Mouse (Mus musculus): ENCODE measurements around the gene Gm10320. TPM values are rescaled to one million over a fixed set of nuclear protein-coding genes. Genes with fewer than 3 reads are reported as not detected.

Gm10320 gene
- polyA plus RNA-seq, 1 experiment from 2014 or later = 0.87 TPM

DNA sequence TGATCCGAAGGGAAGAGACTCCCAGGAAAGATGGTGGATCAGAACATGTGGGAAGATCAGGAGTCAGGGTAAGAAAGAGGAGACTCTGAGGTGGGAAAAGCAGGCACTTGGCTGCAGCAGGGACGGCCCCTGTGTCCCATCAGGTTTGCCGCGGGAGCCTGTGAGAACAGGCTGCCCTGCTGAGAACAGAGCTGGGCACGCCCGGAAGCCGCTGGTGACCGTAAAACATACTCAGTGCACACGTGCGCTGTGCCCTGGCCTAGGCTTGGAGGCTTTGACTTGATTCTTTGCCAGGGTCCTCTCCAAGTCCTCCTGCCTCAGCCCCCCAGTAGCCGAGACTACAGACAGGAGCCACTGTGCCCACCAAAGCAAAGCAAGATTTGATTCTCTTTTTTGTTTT lies 26.5 kb upstream of the Gm10320 start:
- Histone ChIP-seq H3K27ac (replicated peaks) (no peak overlapping the region), H3K9ac (replicated peaks) (no peak overlapping the region), H3K4me3 (no peak overlapping the region), H3K27me3 (peaks cover 60% of the 10 kb centered on the region), H3K9me3 (no peaks in the 10 kb centered on the region), H3K4me1 (0 out of 2 replicates have a peak, but pooled peaks cover 3% of the 10 kb centered on the region), H3K36me3 (no peaks in the 10 kb centered on the region), H3K4me2 (replicated peaks) (no peak overlapping the region)
- WGBS = 38% methylated on average over 11 of the region's 11 CpGs
- no peak for ATAC-seq (ENCODE audit: low FRiP score, low read depth)

DNA sequence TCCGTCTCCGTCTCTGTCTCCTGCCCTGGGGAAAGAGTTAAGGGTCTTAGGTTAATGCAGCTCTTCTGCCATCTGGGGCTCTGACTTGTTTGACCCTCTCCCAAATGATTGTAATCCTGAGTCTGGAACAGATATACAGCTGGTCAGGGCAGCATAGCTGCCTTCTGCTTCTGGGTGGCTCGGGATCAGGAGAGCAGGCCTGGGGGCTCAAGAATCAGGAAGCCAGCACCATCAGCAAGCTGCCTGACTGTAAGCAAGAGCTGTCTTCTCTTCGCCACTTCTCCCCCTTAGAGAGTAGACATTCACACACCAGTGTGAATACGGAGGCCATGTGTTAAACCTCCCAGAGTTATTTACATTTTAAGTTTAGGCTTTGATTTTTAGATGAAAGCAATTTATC lies 25.9 kb upstream of the Gm10320 start:
- Histone ChIP-seq H3K9ac (replicated peaks) (no peak overlapping the region), H3K4me1 (0 out of 2 replicates have a peak, but pooled peaks cover 3% of the 10 kb centered on the region), H3K36me3 (no peaks in the 10 kb centered on the region), H3K4me3 (no peak overlapping the region), H3K27ac (replicated peaks) (no peak overlapping the region), H3K27me3 (peaks cover 57% of the 10 kb centered on the region), H3K4me2 (replicated peaks) (no peak overlapping the region), H3K9me3 (no peaks in the 10 kb centered on the region)
- ATAC-seq (ENCODE audit: low FRiP score, low read depth) = no peak
- 53% methylated on average over 5 of the region's 5 CpGs for WGBS

DNA sequence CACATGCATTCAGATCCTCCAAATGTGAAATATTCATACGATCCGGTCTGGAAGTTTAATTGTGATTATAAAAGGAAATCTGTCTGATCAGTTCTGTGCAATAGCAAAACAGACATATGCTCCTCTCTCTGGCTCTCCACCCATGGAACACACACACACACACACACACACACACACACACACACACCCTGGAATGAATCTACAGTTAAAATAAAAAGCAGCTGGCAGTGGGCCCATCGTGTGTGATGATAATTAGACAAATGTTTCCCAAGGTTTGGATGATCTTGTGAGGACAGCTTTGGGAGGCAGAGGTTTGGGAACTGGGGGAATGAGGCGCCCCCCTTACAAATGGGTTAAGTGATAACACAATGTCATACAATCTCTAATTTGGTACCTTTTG lies 25.2 kb upstream of the Gm10320 start:
- Histone ChIP-seq H3K27me3 (peaks cover 57% of the 10 kb centered on the region), H3K4me1 (0 out of 2 replicates have a peak, but pooled peaks cover 3% of the 10 kb centered on the region), H3K9me3 (no peaks in the 10 kb centered on the region), H3K4me3 (no peak overlapping the region), H3K9ac (replicated peaks) (no peak overlapping the region), H3K36me3 (no peaks in the 10 kb centered on the region), H3K27ac (replicated peaks) (no peak overlapping the region), H3K4me2 (replicated peaks) (no peak overlapping the region)
- ATAC-seq (ENCODE audit: low FRiP score, low read depth) = no peak
- WGBS = 90% methylated on average over 4 of the region's 4 CpGs

DNA sequence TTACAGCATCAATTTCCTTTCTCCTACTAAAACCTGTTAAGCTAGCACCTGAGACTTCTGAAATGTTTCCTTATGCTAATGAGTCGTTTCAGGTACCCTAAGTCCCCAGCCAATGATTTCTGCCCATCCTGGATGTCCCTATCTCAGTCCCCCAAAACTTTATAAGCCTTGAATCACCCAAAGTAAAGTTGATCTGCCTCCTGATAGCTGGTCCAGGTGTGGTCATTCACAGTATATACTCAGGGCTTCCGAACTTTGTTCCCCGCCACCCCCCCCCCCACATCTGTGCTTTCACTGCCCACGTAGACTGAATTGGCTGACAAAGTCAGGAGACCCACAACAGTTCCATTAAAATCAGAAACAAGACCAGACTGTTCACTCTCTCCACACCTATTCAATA lies 20.3 kb upstream of the Gm10320 start:
- Histone ChIP-seq H3K9me3 (no peaks in the 10 kb centered on the region), H3K36me3 (no peaks in the 10 kb centered on the region), H3K9ac (replicated peaks) (no peak overlapping the region), H3K4me1 (0 out of 2 replicates have a peak, but pooled peaks cover 3% of the 10 kb centered on the region), H3K4me2 (replicated peaks) (no peak overlapping the region), H3K4me3 (no peak overlapping the region), H3K27me3 (peaks cover 41% of the 10 kb centered on the region), H3K27ac (replicated peaks) (no peak overlapping the region)
- no peak for ATAC-seq (ENCODE audit: low FRiP score, low read depth)
- WGBS = 84% methylated on average over 4 of the region's 4 CpGs

DNA sequence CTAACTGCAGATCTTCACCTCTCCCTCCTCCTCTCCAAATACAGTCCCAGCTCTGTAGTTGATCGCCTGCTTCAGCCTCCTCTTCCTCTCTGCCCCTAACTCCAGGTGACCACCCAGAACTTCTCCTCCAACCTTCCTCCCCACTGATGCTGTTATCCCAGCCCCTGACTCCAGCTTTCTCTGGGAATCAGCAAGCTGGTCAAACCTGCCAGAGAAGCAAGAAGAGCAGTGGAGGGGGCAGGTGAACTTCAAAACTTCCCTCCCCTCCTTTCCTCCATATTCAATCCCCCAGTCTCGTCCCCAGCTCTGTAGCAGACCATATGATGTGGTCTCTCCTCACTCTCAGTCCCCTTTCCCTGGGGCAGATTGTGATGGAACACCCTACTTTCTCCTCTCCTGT lies 15.9 kb upstream of the Gm10320 start:
- H3K4me3 ChIP-seq = no peak overlapping the region
- H3K27ac ChIP-seq (replicated peaks) = no peak overlapping the region
- no peak for ATAC-seq (ENCODE audit: low FRiP score, low read depth)
- no peaks in the 10 kb centered on the region for H3K36me3 ChIP-seq
- no peak overlapping the region for H3K9ac ChIP-seq (replicated peaks)
- H3K27me3 ChIP-seq = peaks cover 64% of the 10 kb centered on the region
- peaks cover 23% of the 10 kb centered on the region for H3K4me1 ChIP-seq
- 43% methylated on average over 2 of the region's 2 CpGs for WGBS
- no peaks in the 10 kb centered on the region for H3K9me3 ChIP-seq
- H3K4me2 ChIP-seq (replicated peaks) = no peak overlapping the region

DNA sequence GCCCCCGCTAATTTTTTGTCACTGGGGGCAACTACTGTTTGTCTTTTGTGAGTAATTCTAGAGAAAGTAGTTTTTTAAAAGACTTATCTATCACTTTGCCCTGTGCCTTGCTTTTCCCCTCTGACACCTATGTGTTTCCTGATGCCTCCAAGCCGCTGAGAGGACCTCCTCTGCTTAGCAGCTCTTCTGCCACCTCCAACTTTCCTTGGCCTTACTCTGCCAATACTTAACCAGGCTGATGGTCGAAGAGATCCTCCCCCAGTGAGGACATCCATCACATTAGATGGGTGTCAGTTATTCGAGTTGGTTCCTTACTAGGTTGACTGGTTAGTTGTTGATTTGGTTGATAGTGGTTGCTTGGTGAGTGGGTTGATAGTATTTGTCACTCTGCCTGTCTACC lies 14.7 kb upstream of the Gm10320 start:
- Histone ChIP-seq H3K4me1 (peaks cover 23% of the 10 kb centered on the region), H3K27ac (replicated peaks) (no peak overlapping the region), H3K9me3 (no peaks in the 10 kb centered on the region), H3K4me2 (replicated peaks) (no peak overlapping the region), H3K9ac (replicated peaks) (no peak overlapping the region), H3K4me3 (no peak overlapping the region), H3K36me3 (no peaks in the 10 kb centered on the region), H3K27me3 (peaks cover 76% of the 10 kb centered on the region)
- WGBS = 29% methylated on average over 4 of the region's 4 CpGs
- ATAC-seq (ENCODE audit: low FRiP score, low read depth) = no peak

DNA sequence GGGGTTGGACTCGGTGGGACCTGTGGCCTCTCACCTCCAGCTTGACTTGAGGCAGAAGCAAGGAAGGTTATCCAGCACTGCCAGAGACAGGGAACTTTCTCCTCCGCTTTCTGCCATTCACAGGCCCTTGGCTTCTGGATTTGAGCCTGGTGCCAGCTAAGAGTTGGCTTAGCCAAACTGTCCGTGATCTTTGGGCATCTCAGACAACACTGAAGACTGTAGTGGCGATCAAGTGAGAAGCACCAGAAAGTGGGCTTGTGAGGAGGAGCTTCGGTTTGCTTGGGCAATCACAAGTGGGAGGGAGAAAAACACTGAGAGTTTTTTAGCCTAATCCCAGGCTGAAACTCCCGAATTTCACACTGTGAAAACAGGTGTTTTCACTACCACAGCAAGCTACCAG lies 14.2 kb upstream of the Gm10320 start:
- WGBS = 14% methylated on average over 6 of the region's 6 CpGs
- H3K4me3 ChIP-seq = no peak overlapping the region
- no peak overlapping the region for H3K9ac ChIP-seq (replicated peaks)
- H3K9me3 ChIP-seq = no peaks in the 10 kb centered on the region
- H3K4me2 ChIP-seq (replicated peaks) = no peak overlapping the region; the same call in 1 of the 2 replicates
- peaks cover 81% of the 10 kb centered on the region for H3K27me3 ChIP-seq
- H3K4me1 ChIP-seq = peaks cover 23% of the 10 kb centered on the region
- no peaks in the 10 kb centered on the region for H3K36me3 ChIP-seq
- no peak for ATAC-seq (ENCODE audit: low FRiP score, low read depth)
- H3K27ac ChIP-seq (replicated peaks) = no peak overlapping the region

DNA sequence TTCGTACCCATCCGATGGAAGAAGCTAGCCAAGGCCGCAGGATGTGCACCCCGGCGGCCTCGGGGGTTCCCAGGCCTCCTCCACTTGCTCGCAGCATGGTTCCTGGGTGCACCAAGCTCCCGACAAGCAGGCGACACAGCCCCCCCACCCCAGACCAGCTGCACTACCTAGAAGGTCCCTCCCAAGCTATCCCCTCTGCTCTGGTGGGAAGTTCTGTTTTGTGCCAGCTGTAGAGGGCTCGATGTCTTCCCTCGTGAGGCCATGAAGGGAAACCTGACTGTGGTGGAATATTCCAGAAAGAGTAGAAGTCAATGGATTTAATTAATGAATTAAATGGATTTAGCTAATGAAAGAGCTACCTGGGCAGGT lies 13.7 kb upstream of the Gm10320 start:
- Histone ChIP-seq H3K27me3 (peaks cover 86% of the 10 kb centered on the region), H3K4me1 (peaks cover 23% of the 10 kb centered on the region), H3K4me2 (replicated peaks) (peak overlapping the region; percentile 71), H3K9ac (replicated peaks) (no peak overlapping the region), H3K36me3 (no peaks in the 10 kb centered on the region), H3K27ac (replicated peaks) (no peak overlapping the region), H3K4me3 (no peak overlapping the region), H3K9me3 (no peaks in the 10 kb centered on the region)
- 6% methylated on average over 11 of the region's 11 CpGs for WGBS
- no peak for ATAC-seq (ENCODE audit: low FRiP score, low read depth)

DNA sequence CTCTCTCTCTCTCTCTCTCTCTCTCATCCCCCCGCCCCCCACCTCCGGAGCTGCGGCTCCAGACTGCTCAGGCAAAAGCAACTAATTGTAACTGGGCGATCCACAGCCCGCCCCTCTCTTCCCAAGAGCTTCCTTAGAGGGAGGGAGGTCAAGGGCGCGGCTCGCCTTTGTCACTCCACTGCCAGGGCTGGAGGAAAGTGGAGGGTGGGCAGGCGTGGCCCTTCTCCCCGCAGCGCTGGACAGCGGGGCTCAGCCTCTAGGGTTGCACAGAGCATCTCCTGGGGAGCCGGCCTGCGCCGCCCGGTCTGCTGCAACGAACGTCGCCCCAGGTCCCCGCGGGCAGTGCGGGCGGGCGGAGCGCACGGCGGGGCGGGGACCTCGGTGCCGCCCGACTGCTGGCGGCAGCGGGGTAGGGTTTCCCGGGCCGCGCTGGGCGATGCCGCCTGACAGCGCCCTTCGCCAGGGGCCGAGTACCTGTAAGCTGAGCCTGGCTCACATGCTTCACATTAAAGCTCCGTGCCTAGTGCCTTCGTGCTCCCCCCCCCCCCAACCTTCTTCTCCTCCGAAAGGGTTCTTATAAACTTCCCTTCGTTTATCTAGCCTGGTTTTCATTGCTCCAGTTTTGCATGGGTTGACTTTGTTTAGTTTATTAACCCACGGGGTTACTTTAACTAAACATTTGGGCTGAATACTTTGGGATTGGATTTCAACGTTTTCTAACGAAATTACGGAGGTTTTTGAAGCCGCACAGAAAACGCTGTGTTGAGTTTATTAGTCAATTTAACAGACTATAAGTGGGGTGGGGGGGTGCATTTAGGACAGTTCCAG lies 13.1 kb upstream of the Gm10320 start:
- Histone ChIP-seq H3K9ac (replicated peaks) (peak overlapping the region; percentile 45; the same call in 1 of the 2 replicates), H3K9me3 (no peaks in the 10 kb centered on the region), H3K4me1 (peaks cover 23% of the 10 kb centered on the region), H3K27ac (replicated peaks) (0 out of 2 replicates have a peak overlapping the region, but pooled peaks have one; percentile 26), H3K36me3 (no peaks in the 10 kb centered on the region), H3K4me3 (peak overlapping the region; percentile 42), H3K4me2 (replicated peaks) (peak overlapping the region; percentile 71), H3K27me3 (peaks cover 92% of the 10 kb centered on the region)
- peak; percentile 70 for ATAC-seq (ENCODE audit: low FRiP score, low read depth)
- WGBS = under 1% methylated on average over 49 of the region's 51 CpGs

DNA sequence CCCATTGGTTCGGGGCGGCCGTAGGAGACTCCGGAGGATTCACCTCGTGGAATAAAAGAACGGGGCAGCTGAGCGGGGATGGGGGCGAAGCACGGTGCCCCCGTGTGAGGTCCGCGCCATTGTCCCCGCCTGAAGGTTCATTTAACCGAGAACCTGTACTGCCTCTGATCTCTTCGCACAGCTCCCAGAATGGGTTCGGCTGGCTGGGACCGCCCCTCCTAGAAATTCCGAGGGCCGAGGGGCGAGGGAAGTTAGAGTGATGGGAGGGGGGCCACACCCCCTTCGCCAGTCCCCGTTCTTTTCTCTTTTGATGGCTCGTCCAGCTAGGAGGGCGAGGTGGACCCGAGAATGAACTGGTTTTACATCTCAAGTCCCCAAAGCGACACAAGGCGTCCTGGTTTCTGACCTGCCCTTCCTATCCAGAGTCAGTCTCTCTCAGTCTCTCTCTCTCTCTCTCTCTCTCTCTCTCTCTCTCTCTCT lies 12.4 kb upstream of the Gm10320 start:
- ATAC-seq (ENCODE audit: low FRiP score, low read depth) = peak; percentile 67
- H3K36me3 ChIP-seq = no peaks in the 10 kb centered on the region
- H3K4me3 ChIP-seq = peak overlapping the region; percentile 42
- H3K9ac ChIP-seq (replicated peaks) = 0 out of 2 replicates have a peak overlapping the region, but pooled peaks have one; percentile 11
- no peak overlapping the region for H3K27ac ChIP-seq (replicated peaks)
- H3K9me3 ChIP-seq = no peaks in the 10 kb centered on the region
- H3K27me3 ChIP-seq = peaks cover 96% of the 10 kb centered on the region
- WGBS = under 1% methylated on average over 27 of the region's 27 CpGs
- H3K4me1 ChIP-seq = peaks cover 23% of the 10 kb centered on the region
- peak overlapping the region; percentile 71 for H3K4me2 ChIP-seq (replicated peaks)

DNA sequence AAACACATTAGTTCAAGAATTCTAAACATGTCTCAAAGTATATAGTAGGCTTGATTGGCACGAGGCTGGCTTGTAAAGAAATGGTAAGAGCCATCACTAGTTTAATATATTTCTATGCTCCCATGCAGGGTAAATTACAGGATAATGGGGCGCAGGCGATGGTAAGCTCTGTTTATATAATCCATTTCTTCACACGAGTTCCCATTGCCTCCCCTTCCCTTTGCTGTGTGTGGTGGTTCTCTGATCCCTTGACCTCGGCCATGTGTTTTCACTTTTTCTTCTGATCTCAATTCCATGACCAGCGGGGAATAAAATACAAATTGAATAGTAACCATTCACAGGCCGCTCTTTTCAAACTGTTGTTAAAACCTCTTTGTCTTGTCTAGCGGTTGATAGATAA lies 11.8 kb upstream of the Gm10320 start:
- H3K27ac ChIP-seq (replicated peaks) = no peak overlapping the region
- H3K4me2 ChIP-seq (replicated peaks) = peak overlapping the region; percentile 71
- H3K4me3 ChIP-seq = no peak overlapping the region; the same call in 1 of the 2 replicates
- H3K36me3 ChIP-seq = no peaks in the 10 kb centered on the region
- ATAC-seq (ENCODE audit: low FRiP score, low read depth) = no peak; the same call in 1 of the 2 replicates
- under 1% methylated on average over 8 of the region's 8 CpGs for WGBS
- H3K9me3 ChIP-seq = no peaks in the 10 kb centered on the region
- H3K9ac ChIP-seq (replicated peaks) = no peak overlapping the region
- H3K4me1 ChIP-seq = peaks cover 23% of the 10 kb centered on the region
- peaks cover 97% of the 10 kb centered on the region for H3K27me3 ChIP-seq

DNA sequence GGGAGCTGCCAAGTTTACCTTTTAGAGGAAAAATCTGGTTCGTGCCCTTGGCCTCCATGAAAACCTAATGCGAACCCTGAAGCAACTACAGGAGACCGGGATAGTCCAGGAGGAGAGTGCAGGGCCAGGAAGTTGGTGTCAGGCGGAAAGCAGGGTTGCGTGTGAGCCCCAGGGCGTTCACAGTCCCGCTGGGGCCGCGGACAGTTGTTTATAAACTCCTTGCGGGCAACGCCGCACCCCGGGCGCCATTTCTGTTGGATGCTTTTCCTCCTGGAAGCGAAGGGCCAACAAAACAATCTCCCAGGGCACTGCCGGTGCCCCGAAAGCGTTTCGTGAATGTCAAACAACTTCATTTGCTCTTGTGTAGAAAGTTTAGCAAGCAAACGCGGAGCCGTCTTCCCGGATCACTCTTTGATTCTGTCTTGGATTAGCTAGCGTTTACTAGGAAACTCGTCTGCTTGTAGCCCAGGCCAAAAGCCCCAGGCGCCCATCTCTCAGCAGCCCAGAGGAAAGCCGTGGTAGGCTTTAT lies 11.1 kb upstream of the Gm10320 start:
- Histone ChIP-seq H3K36me3 (no peaks in the 10 kb centered on the region), H3K9me3 (no peaks in the 10 kb centered on the region), H3K27ac (replicated peaks) (0 out of 2 replicates have a peak overlapping the region, but pooled peaks have one; percentile 5), H3K27me3 (peaks cover 100% of the 10 kb centered on the region), H3K4me2 (replicated peaks) (peak overlapping the region; percentile 71), H3K9ac (replicated peaks) (no peak overlapping the region; the same call in 1 of the 2 replicates), H3K4me1 (peaks cover 23% of the 10 kb centered on the region), H3K4me3 (peak overlapping the region; percentile 30)
- WGBS = under 1% methylated on average over 27 of the region's 27 CpGs
- ATAC-seq (ENCODE audit: low FRiP score, low read depth) = no peak
